Comparison of ENCODE assay signal across 34 mouse cellular contexts in genomic region chr10:43134027-43134426, GRCm38 (mm10). TPM values are rescaled to one million over a fixed set of nuclear protein-coding genes. Genes with fewer than 3 reads are reported as not detected.
"Had no signal": no experiment of that assay in that cellular context is flagged by ENCODE, and none has a peak within 500 bp of the region (broad histone marks: within the 10 kb centered on the region; RNA-seq: fewer than 3 reads in every experiment).

No protein-coding gene starts in this region.

- H3K4me3 ChIP-seq: heart, embryonic 12.5 days; heart, embryonic 13.5 days; heart, embryonic 15.5 days; hindbrain, embryonic 10.5 days; hindbrain, embryonic 12.5 days; hindbrain, embryonic 13.5 days; hindbrain, embryonic 15.5 days; intestine, embryonic 15.5 days; kidney, embryonic 15.5 days; layer of hippocampus, adult 2 months; left cerebral cortex, adult 2 months had no signal

- H3K27ac ChIP-seq: heart, embryonic 13.5 days; heart, embryonic 15.5 days; hindbrain, embryonic 10.5 days; hindbrain, embryonic 12.5 days; hindbrain, embryonic 13.5 days; hindbrain, embryonic 14.5 days; hindbrain, embryonic 15.5 days; hindbrain, postnatal 0 days; intestine, embryonic 15.5 days; kidney, embryonic 15.5 days; kidney, postnatal 0 days; layer of hippocampus, adult 2 months; left cerebral cortex, adult 2 months had no signal

- ATAC-seq: hindbrain, embryonic 16.5 days; hindbrain, postnatal 0 days; inflammation-experienced regulatory T-cells, adult 6 months; intestine, embryonic 15.5 days; intestine, embryonic 16.5 days; intestine, postnatal 0 days had no signal

- H3K36me3 ChIP-seq: heart, embryonic 13.5 days; heart, embryonic 15.5 days; hindbrain, embryonic 10.5 days; hindbrain, embryonic 15.5 days; intestine, embryonic 15.5 days; kidney, embryonic 15.5 days had no signal

- H3K27me3 ChIP-seq: heart, embryonic 12.5 days; heart, embryonic 13.5 days; heart, embryonic 15.5 days; hindbrain, embryonic 12.5 days; hindbrain, embryonic 13.5 days; hindbrain, embryonic 15.5 days; intestine, embryonic 15.5 days; kidney, embryonic 15.5 days had no signal

- H3K4me1 ChIP-seq: heart, embryonic 15.5 days; hindbrain, embryonic 15.5 days; intestine, embryonic 15.5 days; kidney, embryonic 15.5 days had no signal

- DNase-seq: heart, postnatal 10 days; heart, postnatal 14 days; heart, postnatal 36 days; heart, postnatal 4 days; kidney, adult 11 months; kidney, adult 18-20 months; kidney, adult 2 months; kidney, adult 8-10 months; kidney, adult 9 months; kidney, postnatal 10 days; kidney, postnatal 14 days; kidney, postnatal 25 days; kidney, postnatal 36 days; kidney, postnatal 4 days; layer of hippocampus, adult 9-11 months; layer of hippocampus, postnatal 36 days had no signal

- H3K9me3 ChIP-seq: heart, embryonic 12.5 days; heart, embryonic 13.5 days; heart, embryonic 15.5 days; hindbrain, embryonic 10.5 days; hindbrain, embryonic 13.5 days; hindbrain, embryonic 15.5 days; intestine, embryonic 15.5 days; kidney, embryonic 15.5 days had no signal

RNA-seq across cellular contexts. Expression of gene Sobp, which starts 40.3 kb away (rescaled TPM):
- polyA plus RNA-seq: inflammation-experienced regulatory T-cells, adult 6 months had no signal

RNA-seq across cellular contexts. Expression of gene 9030612E09Rik, which starts 40.5 kb away (rescaled TPM):
- polyA plus RNA-seq: inflammation-experienced regulatory T-cells, adult 6 months had no signal
